Mouse (Mus musculus) ES-Bruce4 (cell line): ENCODE results near the gene Gipr.

ENCODE experiments used
- CTCF ChIP-seq: IDR thresholded peaks from one replicate; pipeline ENCODE4 v1.8.1; 2011; ENCODE audit warnings: low read depth, low read length
- EP300 ChIP-seq: IDR thresholded peaks from 2 replicates; pipeline ENCODE4 v1.6.1; 2011; ENCODE audit warnings: low read depth, low read length; ENCODE audit not compliant: insufficient read depth

DNA sequence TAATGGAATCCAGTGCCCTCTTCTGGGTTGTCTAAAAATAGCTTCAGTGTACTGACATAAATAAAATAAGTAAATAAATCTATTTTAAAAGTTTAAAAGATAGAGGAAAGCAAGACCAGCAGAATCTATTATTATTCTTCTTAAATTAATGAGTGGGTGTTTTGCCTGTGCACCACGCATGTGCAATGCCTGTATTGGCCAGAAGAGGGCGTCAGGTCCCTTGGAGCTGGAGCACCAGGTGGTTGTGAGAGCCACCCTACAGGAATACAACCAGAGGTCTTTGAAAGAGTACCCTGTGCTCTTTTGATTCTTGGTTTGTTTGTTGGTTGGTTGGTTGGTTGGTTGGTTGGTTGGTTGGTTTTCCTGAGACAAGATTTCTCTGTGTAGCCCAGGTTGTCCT is 32.1 kb upstream of the Gipr start:
- no peak for TF ChIP-seq EP300
- peak; percentile 82 for TF ChIP-seq CTCF
